ENCODE assay signal across 18 mouse cellular contexts in the genomic region with DNA sequence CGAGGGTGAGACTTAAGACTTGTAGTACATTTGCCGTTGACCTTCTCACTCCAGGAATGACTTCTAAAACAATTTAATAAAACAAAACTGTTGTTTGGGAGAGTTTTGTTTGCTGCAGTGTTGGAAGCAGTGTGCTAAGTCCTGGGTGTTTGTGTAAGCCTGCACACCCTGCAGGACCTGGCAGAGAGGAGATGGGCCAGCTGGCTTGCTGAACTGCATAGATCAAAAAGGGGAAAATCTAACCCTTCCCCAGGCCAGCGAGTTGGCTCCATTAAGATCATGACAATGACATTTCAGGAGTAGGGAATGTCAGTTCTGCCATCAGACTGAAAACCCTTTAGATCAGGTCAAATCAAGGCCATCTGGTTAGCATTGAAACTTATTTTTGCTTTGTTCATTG.
A peak's percentile ranks its signal among the peaks of the same experiment; 100 is the strongest.
DNase-seq lines count a peak whose midpoint lies in the region; ATAC-seq lines count a peak whose summit lies in the region.
"Had no signal": no experiment of that assay in that cellular context is flagged by ENCODE, and none has a peak within 500 bp of the region (broad histone marks: within the 10 kb centered on the region; RNA-seq: fewer than 3 reads in every experiment).

No protein-coding gene starts in this region.

- peaks cover 45% of the 10 kb centered on the region for H3K36me3 ChIP-seq in neural tube, embryonic 15.5 days

- no peak for ATAC-seq in neural tube, embryonic 15.5 days (ENCODE audit: low FRiP score)
- ATAC-seq: forebrain, embryonic 13.5 days; intestine, embryonic 15.5 days had no signal

- 81% methylated on average over 3 of the region's 3 CpGs for WGBS in neural tube, embryonic 15.5 days

- peaks cover 27% of the 10 kb centered on the region for H3K4me1 ChIP-seq in neural tube, embryonic 15.5 days
- H3K4me1 ChIP-seq: forebrain, embryonic 13.5 days had no signal

- peak overlapping the region; percentile 28; the same call in 1 of the 2 replicates for H3K27ac ChIP-seq in neural tube, embryonic 15.5 days (replicated peaks)
- H3K27ac ChIP-seq: embryonic facial prominence, embryonic 10.5 days; forebrain, embryonic 13.5 days; heart, adult 2 months; hindbrain, embryonic 10.5 days; intestine, embryonic 15.5 days had no signal

- H3K9me3 ChIP-seq in neural tube, embryonic 15.5 days (replicated peaks), result no peaks in the 10 kb centered on the region
- H3K9me3 ChIP-seq: embryonic facial prominence, embryonic 10.5 days; forebrain, embryonic 13.5 days; heart, embryonic 12.5 days; hindbrain, embryonic 10.5 days; intestine, embryonic 15.5 days had no signal

- DNase-seq in cerebellum, adult 11-12 months, result peak; percentile 57
- no peak for DNase-seq in cerebellum, adult 11 months
- DNase-seq in neural tube, embryonic 10.5 days (ENCODE audit: extremely low spot score, low spot score), result no peak
- peak; percentile 59 to 73 for DNase-seq in cerebellum, postnatal 10 days
- DNase-seq in thymus, postnatal 25 days, result no peak
- no peak for DNase-seq in ovary, postnatal 10 days (ENCODE audit: low spot score)
- DNase-seq: adrenal gland, adult 2 months; adrenal gland, postnatal 25 days; gastrocnemius, postnatal 14 days; heart, adult 2 months; kidney, adult 18-20 months had no signal

- no peaks in the 10 kb centered on the region for H3K27me3 ChIP-seq in neural tube, embryonic 15.5 days (replicated peaks)
- H3K27me3 ChIP-seq: forebrain, embryonic 13.5 days; heart, embryonic 12.5 days; intestine, embryonic 15.5 days had no signal

- no peak overlapping the region for H3K4me2 ChIP-seq in neural tube, embryonic 15.5 days
- H3K4me2 ChIP-seq: forebrain, embryonic 13.5 days; heart, embryonic 12.5 days; hindbrain, embryonic 14.5 days; intestine, embryonic 15.5 days had no signal

- no peak overlapping the region for H3K4me3 ChIP-seq in neural tube, embryonic 15.5 days (replicated peaks)
- H3K4me3 ChIP-seq: embryonic facial prominence, embryonic 10.5 days; forebrain, embryonic 13.5 days; heart, adult 2 months; heart, embryonic 12.5 days; hindbrain, embryonic 10.5 days; intestine, embryonic 15.5 days had no signal

- H3K9ac ChIP-seq in neural tube, embryonic 15.5 days (replicated peaks), result no peak overlapping the region
- H3K9ac ChIP-seq: forebrain, embryonic 13.5 days; heart, embryonic 12.5 days; hindbrain, embryonic 14.5 days; intestine, embryonic 15.5 days had no signal

Comparison
In these comparisons a context has a peak if more than half of its experiments do, and no peak if none do; other contexts are left out.
1. DNase-seq: peak in cerebellum, adult 11-12 months (single experiment) and cerebellum, postnatal 10 days (2 of 2); none in cerebellum, adult 11 months (single experiment), neural tube, embryonic 10.5 days (single experiment), thymus, postnatal 25 days (single experiment) and ovary, postnatal 10 days (single experiment).